Mouse (Mus musculus) v-Abl transformed pro-B cells (cell line): ENCODE measurements around the gene Harbi1.

Experiments used
- in situ Hi-C, 2 experiments: fragments of 400-800 bp; cut with MboI; formaldehyde crosslinking; loops; one replicate each; pipeline ENCODE4 v1.15.1; 2025; ENCODE audit not compliant: unreplicated experiment in 2 of 2

Gene Harbi1

DNA sequence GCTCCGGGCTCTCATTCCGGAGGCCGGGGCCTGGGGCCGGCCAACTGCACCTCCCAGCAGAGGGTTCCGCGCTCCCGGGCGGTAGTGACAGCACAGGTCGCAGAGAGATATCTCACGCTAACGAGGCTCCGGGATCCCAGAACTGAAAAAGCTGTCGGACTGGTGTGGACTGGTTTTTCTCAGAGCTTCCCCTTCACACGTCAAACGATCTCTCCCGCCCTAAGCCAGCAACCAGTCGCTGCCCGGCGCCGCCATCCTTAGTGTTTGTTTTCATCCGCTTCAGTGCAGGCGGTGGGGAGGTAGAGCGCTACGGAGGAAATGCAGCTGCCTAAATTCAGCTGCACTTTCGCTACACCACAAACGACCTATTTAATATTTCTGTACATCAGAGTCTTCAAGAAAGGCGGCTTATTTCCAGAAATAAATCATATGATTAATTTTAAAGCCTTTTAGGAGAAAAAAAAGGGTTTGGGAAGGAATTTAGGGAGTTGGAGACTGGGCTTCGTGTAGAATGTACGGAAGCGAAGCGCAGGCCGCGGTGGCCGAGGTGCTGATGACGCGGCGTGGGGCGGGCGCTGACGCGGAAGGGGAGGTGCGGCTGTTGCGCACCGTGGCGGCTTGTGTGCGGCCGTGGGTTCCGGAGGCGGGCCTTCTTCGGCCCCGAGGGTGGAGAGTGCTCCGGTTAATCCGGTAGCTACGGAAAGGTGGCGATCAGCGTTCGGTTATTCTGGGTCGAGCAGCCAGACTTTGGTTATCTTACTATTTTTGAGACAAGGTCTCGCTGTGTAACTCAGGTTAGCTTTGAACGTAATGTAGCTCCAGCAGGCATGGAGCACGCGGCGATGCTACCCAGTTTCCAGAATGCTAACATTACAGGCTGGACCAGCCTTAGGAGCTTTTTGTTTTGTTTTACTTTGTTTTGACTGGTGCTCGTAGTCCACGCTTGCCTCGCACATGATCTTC, at the start of gene Harbi1, which contains the start of gene Atg13:
Harbi1 (plus strand) TSS at position 581 of the 963 bp plus-strand sequence.
Atg13 (minus strand) TSS at position 305 of the 963 bp plus-strand sequence.
- in situ Hi-C loops, result no loop called here

DNA sequence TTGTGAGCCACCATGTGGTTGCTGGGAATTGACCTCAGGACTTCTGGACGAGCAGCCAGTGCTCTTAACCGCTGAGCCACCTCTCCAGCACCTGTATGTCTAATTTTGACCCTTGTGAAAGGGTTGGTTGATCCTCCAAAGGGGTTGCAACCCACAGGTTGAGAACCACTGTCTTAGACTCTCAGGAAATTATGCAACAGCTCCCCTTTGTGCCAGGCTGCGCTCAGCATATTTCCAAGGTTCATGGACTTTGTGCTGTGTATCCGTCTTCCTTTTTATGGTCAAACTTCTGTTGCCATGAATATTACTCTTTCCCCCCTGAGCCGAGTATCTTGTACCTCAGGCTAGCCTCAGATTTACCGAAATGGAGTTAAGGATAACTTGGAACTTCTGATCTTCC, 49.7 kb upstream of the Harbi1 start:
- in situ Hi-C loops, result no loop called here

DNA sequence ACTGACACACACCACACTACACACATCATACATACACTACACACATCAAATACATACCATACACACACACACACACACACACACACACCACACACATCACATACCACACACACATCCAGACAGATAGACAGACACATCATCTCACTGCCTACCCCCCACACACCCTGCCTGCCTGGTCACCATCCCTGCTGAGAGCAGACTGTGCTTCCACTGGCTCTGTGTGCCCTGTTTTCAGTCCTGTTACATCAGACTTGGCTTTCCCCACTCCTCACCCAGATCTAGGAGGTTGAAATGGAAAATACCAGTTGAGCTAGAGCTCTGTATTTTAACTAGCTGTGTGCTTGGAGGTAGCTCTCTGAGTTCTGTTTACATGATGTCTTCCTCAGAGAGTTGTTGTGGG, 45.9 kb upstream of the Harbi1 start:
- in situ Hi-C loops, result no loop called here

DNA sequence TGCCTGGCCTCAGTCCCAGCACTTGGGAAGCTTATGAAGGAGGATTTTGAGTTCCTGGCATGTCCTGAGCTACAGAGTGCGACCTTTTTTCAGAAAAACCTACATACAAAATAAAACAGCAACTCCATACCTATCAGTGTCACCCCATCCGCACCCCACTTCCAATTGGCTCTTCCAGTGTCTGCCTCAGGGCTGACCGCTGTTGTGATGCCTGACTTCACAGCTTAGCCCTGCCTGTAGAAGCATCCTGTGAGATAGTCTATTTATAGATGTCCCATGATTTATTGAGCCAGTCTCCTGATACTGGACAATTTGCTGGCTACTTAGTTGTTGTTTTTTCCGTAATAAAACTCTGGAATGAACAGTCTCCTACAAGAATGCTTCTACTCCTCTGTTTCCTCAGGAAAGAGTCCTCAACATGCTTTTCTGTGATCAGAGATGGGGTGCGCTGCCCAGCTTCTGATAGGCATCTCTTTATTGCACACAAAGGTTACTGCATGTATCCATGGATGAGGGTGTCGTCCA, 44.2 kb upstream of the Harbi1 start:
- in situ Hi-C loops, result no loop called here

DNA sequence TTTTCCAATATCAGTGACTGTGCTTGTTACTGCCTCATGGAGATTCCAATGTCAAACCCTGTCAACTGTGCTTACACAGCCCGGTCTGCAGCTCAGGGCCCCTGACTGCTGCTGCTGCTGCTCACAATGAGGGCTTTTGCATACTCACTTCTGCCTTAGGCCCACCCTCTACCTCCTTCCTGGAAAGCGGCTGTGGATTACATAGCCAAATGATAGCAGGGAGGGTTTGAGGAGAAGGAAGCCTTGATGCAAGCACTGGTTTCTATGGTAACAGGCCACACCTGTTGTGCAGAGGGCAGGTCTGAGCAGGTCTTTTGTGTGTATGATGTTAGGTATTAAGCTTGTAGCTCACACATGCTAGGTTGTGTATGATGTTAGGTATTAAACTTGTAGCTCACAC, 42.9 kb upstream of the Harbi1 start:
- in situ Hi-C loops, result no loop called here

DNA sequence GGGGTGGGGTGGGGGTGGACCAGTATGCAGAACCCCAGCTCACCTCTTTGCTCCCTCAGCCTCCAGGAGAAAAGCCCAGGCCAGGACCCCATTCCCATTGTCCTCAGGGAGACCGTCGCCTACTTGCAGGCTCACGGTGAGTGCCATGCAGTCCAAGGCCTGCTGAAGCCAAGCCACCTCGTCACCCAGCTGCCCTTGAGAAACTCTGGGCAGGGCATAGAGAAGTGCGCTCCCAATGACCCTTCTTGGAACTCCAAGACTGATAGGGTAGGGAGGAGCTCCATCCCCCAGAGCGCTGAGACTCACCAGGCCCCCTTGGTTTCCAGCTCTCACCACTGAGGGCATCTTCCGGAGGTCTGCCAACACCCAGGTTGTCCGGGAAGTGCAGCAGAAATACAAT, 41.3 kb upstream of the Harbi1 start:
- in situ Hi-C loops, result no loop called here

DNA sequence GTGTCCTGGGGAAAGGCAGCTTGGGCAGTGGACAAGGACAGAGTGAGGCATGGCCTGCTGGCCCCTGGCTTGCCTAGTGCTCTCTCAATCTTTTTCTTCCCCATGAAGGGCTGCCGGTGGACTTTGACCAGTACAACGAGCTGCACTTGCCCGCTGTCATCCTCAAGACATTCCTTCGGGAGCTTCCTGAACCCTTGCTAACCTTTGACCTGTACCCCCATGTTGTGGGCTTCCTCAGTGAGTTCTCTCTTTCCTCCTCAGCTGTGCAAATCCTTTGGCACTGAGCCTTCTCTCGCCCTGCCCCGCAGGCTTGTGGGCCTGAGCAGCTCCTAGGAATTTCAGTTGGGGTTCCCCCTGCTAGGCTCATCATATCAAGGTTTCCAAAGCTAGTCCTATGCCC, 40.6 kb upstream of the Harbi1 start:
- in situ Hi-C loops, result no loop called here

DNA sequence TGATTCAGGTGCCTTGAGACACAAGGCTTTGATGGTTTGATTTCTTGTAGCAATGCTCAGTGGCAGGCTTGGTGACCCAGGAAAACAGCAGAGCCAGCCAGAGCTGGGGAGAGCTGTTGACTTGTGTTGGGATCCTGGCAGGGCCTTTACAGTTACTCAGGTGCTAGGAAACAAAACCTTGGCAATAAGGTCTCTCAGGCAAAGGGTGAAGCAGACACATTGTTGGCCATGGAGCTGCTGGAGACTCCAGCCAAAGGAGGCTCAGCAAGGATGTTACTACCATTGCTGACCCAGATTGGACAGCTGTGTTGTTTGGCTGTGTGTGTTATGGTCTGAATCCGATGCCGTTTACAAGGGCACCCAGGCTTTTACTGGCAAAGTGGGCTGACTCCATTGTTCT, 37.1 kb upstream of the Harbi1 start:
- in situ Hi-C loops, result no loop called here

DNA sequence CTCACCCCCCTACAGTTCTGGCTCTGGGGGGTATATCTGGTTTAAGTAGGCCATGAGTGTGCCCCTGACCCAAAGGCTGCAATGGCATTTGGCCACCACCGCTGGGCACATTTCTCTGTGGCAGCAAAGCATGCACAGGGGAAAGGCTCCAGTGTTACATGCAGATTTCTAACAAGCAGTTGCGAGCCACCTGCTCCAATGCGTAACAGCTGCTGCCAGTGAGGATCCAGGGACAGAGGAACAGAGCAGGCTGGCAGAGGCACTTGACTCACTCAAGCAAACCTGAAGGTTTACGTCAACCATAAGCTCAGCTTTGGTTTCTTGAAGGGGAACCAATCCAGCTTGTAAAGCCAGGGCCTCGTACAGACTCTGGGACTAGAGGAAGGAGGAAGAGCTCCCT, 35.8 kb upstream of the Harbi1 start:
- in situ Hi-C loops, result no loop called here

DNA sequence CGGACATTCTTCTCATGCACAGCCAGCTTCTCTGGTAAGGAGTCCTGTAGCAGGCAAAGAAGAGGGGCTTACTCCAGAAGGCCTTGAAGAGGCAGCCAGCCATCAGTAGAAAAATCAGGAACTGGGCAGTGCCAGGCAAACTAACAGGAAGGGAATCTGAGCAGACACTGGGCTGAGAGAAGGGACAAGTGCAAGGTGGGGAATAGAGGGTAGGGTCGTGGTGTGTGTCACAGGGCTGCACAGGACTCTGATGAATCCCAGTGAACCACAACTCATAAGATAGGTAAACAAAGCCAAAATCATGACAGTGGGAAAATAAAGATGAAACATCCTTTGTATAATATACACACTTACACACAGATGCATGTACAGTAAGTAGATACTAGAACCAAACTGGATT, 34.2 kb upstream of the Harbi1 start:
- in situ Hi-C loops, result no loop called here

DNA sequence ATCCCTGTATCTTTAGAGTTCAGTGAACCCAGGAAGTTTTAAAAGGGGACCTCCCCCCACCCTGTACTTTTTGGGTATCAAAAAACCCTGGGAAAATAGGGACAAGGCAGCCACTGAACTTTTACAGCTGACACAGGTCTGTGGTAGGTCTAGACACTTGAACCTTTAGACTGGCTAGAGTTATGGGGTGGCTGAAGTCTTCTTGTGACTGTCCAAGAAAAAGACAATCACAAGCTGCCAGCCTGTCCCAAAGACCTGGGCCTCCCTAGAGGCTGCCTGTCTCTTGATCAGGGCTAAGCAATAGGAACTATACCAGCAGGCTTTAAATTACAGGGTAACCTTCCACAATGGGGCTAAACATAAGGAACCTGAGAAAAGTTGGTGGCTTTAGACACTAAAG, 33.7 kb upstream of the Harbi1 start:
- in situ Hi-C loops, result no loop called here

DNA sequence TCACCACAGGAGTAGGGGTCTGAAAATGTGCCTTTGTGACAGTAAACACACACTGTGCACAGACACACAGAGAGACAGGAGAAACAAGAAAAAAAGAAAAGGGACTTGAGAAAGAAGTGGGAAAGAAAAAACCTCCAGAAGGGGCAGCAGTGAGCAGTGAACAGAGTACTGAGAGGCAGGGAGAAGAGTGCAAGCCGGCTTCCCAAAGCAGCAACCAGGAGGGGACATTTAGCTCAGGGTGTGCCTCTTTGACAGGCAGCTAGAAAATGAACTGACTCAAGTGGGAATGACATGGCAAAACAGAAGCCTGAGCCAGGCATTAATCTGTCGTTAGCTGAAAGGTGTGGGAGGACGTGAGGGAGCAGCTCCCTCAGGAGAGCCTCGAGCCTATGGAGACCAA, 27.8 kb upstream of the Harbi1 start:
- in situ Hi-C loops, result no loop called here

DNA sequence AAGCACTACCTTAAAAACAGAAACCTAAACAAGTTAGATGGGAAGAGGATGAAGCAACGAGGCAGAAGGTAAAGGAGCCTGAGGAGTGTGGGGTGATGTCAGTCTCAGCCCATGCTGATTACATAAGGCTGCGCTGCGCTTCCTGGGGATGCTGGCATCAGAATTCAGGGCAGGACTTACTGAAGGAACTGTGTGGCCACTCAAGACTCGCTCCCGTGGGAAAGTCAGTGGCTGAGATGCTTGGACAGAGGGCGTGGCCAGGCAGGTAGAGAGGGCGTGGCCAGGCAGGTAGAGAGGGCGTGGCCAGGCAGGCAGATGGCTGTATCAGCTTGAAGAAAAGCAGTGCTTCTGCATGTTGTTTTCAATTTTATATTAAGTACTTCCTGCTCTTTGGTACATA, 26.7 kb upstream of the Harbi1 start:
- in situ Hi-C loops, result no loop called here

DNA sequence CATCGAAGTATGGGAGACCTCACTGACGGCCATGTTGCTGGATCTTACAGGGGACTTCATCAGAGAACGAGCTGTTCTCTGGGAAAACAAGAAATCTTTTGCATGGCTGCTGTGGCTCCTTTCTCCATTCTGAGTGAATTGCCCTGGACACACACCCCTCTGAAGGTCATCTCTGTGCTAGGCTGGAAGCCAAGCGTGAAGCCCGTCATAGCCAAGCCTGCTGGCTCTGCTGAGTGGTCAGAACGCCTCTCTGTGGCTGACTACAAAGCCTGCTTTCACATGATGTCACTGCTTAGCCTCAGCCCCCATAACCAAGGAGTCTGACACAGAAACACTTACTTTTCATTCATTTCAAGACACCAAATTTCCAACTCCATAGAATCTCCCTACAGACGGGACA, 21.2 kb upstream of the Harbi1 start:
- in situ Hi-C loops, result no loop called here

DNA sequence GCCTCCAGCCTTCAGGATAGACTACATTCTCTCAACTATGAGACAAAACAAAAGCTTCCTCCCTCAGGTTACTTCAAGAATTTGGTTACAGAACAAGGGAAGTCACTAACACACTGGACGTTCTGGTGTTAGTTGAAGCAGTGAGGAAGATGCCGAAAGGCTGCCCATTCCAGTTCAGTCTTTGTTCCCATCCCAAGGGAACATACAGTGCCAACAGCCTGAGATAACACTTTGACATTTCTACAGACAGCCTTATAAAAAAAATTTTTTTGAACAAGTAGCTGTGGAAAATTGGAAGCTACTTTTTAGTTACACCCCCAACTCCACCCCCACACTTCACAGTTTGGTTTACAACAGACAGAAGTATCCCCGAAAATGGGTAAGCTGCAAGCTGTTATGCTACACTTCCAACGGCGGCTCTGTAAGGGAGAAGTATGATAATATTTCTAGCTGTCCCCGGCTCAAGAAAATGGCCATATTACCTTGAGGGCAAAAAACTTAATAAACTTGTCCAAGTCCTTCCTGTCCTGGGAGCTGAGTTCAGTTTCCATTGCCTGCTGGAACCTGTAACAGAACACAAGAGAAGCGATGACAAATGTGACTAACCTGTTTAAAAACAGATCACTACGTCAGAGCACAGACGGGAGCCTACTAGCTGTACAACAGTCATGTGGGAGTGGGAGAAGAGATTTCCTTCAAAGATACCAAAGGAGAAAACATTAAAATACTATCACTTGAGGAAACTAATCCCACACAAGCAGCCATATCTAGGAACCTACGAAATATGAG, 15.0 kb upstream of the Harbi1 start:
- in situ Hi-C loops, result no loop called here

DNA sequence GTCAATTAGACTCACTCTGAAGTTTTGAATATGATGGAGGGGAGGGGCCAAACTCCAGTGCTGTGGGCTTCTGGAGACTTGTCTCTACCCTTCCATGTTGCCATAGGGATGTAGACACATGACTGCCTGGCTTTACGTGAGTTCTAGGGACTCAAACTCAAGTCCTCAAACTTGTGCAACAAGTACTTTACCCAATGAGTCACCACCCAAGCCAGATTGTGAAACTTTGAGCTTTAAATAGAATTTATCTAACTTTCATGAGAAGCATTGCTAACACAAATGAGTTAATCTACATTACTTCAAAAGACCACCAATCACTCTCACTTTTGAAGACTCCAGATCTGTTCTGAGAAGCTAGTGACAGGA, 14.4 kb upstream of the Harbi1 start:
- in situ Hi-C loops, result no loop called here

DNA sequence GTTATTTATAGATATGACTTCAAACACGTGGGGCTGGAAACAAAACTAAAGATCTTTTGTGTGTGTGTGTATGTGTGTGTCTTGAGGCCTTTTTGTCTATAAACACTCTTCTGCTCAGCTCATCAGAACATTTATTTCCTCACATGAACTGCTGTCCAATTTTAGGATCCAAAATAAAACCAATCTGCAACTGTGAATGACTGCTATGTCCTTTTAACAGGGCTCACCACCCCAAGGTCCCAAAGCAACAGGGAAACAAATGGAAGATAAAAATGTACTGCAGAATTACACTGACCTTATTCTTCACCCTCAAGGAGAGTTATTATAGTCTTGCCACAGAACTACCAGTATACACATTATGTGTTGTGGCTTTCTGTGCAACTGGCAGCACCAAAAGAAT, 11.4 kb upstream of the Harbi1 start:
- in situ Hi-C loops, result no loop called here

DNA sequence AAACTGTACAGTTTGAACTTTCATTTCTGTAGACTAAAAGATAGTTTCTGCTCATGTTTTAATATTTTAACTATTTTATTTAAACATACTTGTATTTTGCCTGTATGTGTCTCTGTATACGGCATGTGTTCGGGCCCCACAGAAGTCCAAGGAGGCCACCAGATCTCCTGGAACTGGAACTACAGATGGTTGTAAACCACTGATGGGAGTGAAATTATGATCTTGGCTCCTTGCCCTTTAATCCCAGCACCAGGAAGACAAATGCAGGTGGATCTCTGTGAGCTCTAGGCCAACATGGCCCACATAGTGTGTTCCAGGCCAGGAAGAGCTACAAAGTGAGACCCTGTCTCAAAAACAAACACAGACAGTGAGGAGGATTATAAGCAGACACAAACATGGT, 9.3 kb upstream of the Harbi1 start:
- in situ Hi-C loops, result no loop called here

DNA sequence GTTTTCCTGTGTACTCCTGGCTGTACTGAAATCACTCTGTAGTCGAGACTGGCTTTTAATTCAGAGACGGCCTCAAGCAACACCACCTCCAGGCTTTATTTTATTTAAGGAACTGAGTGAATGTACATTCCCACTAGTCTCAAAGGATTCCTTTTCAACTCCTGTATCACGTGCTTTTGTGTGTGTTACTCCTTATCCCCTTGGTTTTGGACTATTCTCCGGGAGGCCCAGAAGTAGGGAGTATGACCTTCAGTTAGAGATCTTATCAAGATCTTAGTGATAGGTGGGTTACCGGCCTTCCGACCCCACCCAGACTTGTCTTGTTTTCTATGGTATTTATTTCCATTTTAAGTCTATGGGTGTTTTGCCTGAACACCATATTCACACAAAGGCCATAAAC, 4.9 kb upstream of the Harbi1 start:
- in situ Hi-C loops, result no loop called here

DNA sequence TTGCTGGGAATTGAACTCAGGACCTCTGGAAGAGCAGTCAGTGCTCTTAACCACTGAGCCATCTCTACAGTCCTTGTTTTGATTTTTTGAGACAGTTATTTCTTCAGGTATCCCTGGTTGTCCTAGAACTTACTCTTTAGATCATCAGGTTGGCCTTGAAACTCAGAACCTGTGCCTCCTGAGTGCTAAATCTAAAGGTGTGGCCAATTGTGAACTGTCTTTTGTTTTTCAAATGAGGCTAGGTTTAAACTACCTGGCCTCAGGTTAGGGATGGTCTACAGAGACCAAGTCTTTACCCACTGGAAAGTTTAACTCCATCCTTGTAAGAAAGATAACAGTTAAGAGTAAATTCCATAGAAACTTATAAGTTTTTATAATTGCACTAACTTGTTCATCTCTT, 4.2 kb upstream of the Harbi1 start:
- in situ Hi-C loops, result no loop called here

DNA sequence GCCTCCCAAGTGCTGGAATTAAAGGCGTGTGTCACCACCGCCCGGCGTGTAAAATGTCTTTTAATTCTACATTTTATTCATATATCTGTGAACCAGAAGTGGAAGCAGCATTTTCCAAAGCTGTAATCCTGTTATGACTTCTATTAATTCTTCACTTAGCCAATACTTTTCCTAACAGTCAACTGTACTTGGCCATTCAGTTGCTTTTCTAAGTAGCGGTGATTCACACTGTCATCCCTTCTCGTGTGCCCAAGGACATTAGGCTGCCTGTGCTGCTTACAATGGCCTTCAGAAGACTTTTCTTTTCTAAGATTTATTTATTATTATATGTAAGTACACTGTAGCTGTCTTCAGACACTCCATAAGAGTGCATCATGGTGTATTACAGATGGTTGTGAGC, 2.3 kb upstream of the Harbi1 start:
- in situ Hi-C loops, result no loop called here
